Mouse (Mus musculus) gastrocnemius, adult 2 months (tissue): Measurements from ENCODE around the gene Padi6. TPM values are rescaled to one million over a fixed set of nuclear protein-coding genes. Genes with fewer than 3 reads are reported as not detected.

Experiments used
- DNase-seq: peaks from one replicate; pipeline ENCODE4 v3.0.0; 2022
- H3K27ac ChIP-seq: fragments of 200-600 bp; 2 replicates; pipeline ENCODE4 v1.8.1; 2022; ENCODE audit warnings: mild to moderate bottlenecking
- H3K4me3 ChIP-seq: fragments of 200-600 bp; 2 replicates; pipeline ENCODE4 v1.8.1; 2022; ENCODE audit warnings: mild to moderate bottlenecking, moderate library complexity
- CTCF ChIP-seq: fragments of 200-600 bp; IDR thresholded peaks from 2 replicates; pipeline ENCODE4 v1.8.1; 2022; ENCODE audit warnings: antibody characterized with exemption, mild to moderate bottlenecking, moderate library complexity
- intact Hi-C: fragments of 180-260 bp; cut with DNase I; formaldehyde crosslinking; loops from one replicate; pipeline ENCODE4 v1.15.1; 2025
- total RNA-seq, 2 experiments: library from RNA; stranded (reverse); gene quantifications; 2 replicates each; pipeline ENCODE4 v1.2.3; 2021

Padi6 gene
- total RNA-seq, 2 experiments from 2014 or later = not detected

DNA sequence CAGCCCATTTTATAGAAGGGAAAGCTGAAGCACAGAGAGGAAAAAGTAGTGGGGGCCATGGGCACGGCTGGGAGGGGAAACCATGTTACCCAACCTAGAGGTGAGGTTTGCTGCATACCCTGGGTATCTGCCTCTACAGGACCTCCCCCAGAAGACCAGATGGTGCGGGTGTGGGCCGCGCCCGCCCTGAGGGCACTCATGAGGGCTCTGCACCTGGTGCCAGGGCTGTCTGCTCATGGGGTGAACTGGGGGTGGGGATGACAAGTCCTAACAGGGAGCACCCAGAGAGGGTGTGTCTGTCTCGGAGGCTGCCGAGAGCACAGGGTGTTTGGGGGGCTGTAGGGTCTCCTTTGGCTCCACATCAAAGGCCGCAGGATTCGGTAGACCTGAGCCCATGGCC is 32.5 kb upstream of the Padi6 start:
- no peak for DNase-seq
- H3K27ac ChIP-seq = no peak overlapping the region
- no peak overlapping the region for H3K4me3 ChIP-seq
- TF ChIP-seq CTCF = no peak
- intact Hi-C loops = no loop called here

- no peak for TF ChIP-seq CTCF
- no peak for DNase-seq
- H3K27ac ChIP-seq = no peak within 1 kb of the TSS
- H3K4me3 ChIP-seq = no peak within 1 kb of the TSS
- intact Hi-C loops = no loop called here
Measured at GRCm38 (mm10) chr4:140774025-140774800, 31.8 kb upstream of the Padi6 start, which contains the start of gene Padi4. Padi4 (minus strand) TSS chr4:140774236.

- no peak overlapping the region for H3K27ac ChIP-seq
- no peak for TF ChIP-seq CTCF
- no peak for DNase-seq
- no peak overlapping the region for H3K4me3 ChIP-seq
- intact Hi-C loops = no loop called here
Measured at GRCm38 (mm10) chr4:140771091-140771490, 28.6 kb upstream of the Padi6 start.

- peak; percentile 70 for DNase-seq
- intact Hi-C loops = no loop called here
- Histone ChIP-seq H3K4me3 (peak overlapping the region; percentile 62), H3K27ac (peak overlapping the region; percentile 71)
- no peak for TF ChIP-seq CTCF
Measured at GRCm38 (mm10) chr4:140770433-140770832, 28.0 kb upstream of the Padi6 start.

GRCm38 (mm10) chr4:140768973-140769372 is 26.5 kb upstream of the Padi6 start:
- Histone ChIP-seq H3K4me3 (no peak overlapping the region), H3K27ac (no peak overlapping the region)
- no peak for DNase-seq
- no peak for TF ChIP-seq CTCF
- intact Hi-C loops = no loop called here

- intact Hi-C loops = no loop called here
- H3K27ac ChIP-seq = no peak overlapping the region
- no peak overlapping the region for H3K4me3 ChIP-seq
- no peak for TF ChIP-seq CTCF
- no peak for DNase-seq
Measured at GRCm38 (mm10) chr4:140765936-140766335, 23.5 kb upstream of the Padi6 start.

GRCm38 (mm10) chr4:140763158-140763557 is 20.7 kb upstream of the Padi6 start:
- intact Hi-C loops = loop anchor here (2.0 to 5.0 kb wide), 2 partner anchors 140 to 194 kb away; no protein-coding TSS in a partner anchor

DNA sequence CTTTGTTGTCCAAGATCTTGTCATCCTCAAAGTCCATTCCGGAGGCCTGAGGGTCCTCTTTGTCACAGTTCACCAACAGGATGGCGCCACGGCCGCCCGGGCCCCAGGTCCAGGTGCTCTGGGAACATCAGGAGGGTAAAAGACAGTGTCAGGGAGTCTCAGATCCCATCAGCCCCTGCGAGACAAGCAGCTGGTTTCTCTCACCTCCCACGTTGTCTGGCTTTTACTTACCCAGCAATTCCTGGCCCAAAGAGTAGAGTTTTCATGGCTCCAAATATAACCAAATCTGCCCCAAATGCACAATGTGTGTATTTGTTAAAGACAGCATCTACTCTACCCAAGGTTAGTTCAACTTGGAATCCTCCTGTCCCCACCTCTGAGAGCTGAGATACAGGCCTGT is 19.2 kb upstream of the Padi6 start:
- H3K4me3 ChIP-seq = no peak overlapping the region
- H3K27ac ChIP-seq = no peak overlapping the region
- TF ChIP-seq CTCF = no peak
- no peak for DNase-seq
- intact Hi-C loops = loop anchor here (5.0 kb wide), 1 partner anchor 196 kb away; no protein-coding TSS in a partner anchor

More at GRCm38 (mm10) chr4:140763158-140763557, 20.7 kb upstream of the Padi6 start:
- Histone ChIP-seq H3K4me3 (no peak overlapping the region), H3K27ac (peak overlapping the region; percentile 46)
- TF ChIP-seq CTCF = peak; percentile 89
- peak; percentile 89 for DNase-seq

- Histone ChIP-seq H3K27ac (no peak overlapping the region), H3K4me3 (no peak overlapping the region)
- intact Hi-C loops = no loop called here
- no peak for TF ChIP-seq CTCF
- DNase-seq = no peak
Measured at GRCm38 (mm10) chr4:140755811-140756210, 13.4 kb upstream of the Padi6 start.

DNA sequence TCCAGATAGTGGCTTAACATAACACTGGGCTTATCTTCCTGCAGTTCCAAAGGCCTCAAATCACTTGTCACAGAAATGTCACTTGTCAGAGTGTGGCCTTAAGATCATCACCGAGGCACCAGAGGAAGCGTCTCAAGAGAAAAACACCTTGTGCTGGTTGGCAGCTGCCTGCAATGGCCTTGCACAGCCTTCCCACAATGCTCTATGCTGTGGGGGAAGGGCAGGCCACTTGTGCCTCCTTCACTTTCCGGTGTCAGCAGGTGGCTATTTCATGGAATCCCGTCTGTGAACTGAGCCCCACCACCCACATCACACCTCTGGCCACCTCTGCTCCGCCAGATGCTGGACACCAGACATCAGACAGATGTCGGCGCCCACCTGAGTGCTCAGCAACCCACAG is 10.9 kb upstream of the Padi6 start:
- H3K4me3 ChIP-seq = no peak overlapping the region
- no peak overlapping the region for H3K27ac ChIP-seq
- intact Hi-C loops = no loop called here
- no peak for TF ChIP-seq CTCF
- DNase-seq = no peak

GRCm38 (mm10) chr4:140750328-140750727 is 7.9 kb upstream of the Padi6 start:
- peak; percentile 24; the same call in 1 of the 2 replicates for TF ChIP-seq CTCF
- intact Hi-C loops = no loop called here
- DNase-seq = peak; percentile 46
- peak overlapping the region; percentile 56 for H3K4me3 ChIP-seq
- H3K27ac ChIP-seq = no peak overlapping the region

DNA sequence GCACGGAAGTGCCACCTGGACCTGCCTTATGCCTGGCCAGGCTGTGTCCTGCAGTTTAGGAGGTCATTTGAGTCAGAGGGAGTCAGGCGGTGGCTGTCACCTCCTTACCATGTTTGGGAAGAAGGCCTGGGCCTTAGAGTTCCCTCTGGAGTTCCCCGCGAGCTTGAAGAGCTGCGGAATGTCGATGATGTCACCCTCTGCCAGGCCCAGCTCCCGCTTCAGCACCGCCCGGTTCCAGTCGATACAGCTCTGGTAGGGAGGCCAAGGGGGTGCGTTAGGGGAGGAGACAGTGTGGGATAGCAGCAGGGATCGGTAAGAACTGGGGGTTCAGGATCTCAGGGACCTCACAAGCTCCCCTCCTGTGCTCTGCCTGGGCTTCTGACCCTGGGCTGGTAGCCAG is 5.5 kb upstream of the Padi6 start:
- no peak overlapping the region for H3K27ac ChIP-seq
- no peak for DNase-seq
- intact Hi-C loops = no loop called here
- H3K4me3 ChIP-seq = no peak overlapping the region
- no peak for TF ChIP-seq CTCF

- DNase-seq = peak; percentile 68
- H3K27ac ChIP-seq = no peak overlapping the region
- peak; percentile 67 for TF ChIP-seq CTCF
- intact Hi-C loops = loop anchor here (2.0 kb wide), 2 partner anchors 20 to 64 kb away; no protein-coding TSS in a partner anchor
- H3K4me3 ChIP-seq = no peak overlapping the region
Measured at GRCm38 (mm10) chr4:140744654-140745053, 2.2 kb upstream of the Padi6 start.

DNA sequence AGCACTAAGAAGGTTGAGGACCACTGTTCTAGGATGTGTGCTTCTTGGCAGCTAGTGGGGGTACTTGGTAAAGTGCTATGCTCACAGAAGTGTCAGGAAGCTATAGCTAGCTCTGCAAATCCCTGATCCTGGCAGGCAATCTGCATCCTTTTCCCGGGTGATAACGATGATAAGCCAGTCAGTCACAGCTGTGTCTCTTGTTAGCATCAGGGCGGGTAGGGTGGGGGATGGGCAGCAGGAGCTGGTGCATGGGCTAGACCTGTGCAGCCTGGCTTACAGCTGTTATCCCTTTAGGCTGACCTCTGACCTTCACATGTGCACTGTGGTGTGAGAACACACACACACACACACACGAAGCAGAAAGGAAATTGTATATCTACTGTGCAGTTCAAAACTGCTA is 643 bp upstream of the Padi6 start:
- no peak overlapping the region for H3K27ac ChIP-seq
- no peak for TF ChIP-seq CTCF
- intact Hi-C loops = no loop called here

More for the DNA sequence above, 643 bp upstream of the Padi6 start:
- DNase-seq = no peak
- H3K4me3 ChIP-seq = no peak overlapping the region
